Mouse (Mus musculus) hematopoietic stem cell, adult 5-6 weeks (primary cell): ENCODE results near the gene Usp46. TPM values are rescaled to one million over a fixed set of nuclear protein-coding genes. Genes with fewer than 3 reads are reported as not detected.

Experiments
- ATAC-seq, 2 experiments: fragments of 125-278 bp in 1 of 2; replicated peaks in 1 of 2; 2 replicates each; pipeline ENCODE4 v1.8.0; 2016 to 2017; ENCODE audit warnings: inconsistent platforms in 2 of 2, mild to moderate bottlenecking in 2 of 2, moderate number of reproducible peaks in 2 of 2, low read depth in 1 of 2, moderate TSS enrichment in 1 of 2; ENCODE audit not compliant: low FRiP score in 2 of 2, poor library complexity in 2 of 2, severe bottlenecking in 2 of 2, insufficient read depth in 1 of 2, low TSS enrichment in 1 of 2
- total RNA-seq: library from RNA; stranded (forward); fragments of 172-1452, 232-1000 nt; gene quantifications from 2 replicates; pipeline ENCODE4 v1.2.3, GENCODE M21; 2017

Gene Usp46
- 9.3 and 12.8 TPM in 2 replicates for total RNA-seq

DNA sequence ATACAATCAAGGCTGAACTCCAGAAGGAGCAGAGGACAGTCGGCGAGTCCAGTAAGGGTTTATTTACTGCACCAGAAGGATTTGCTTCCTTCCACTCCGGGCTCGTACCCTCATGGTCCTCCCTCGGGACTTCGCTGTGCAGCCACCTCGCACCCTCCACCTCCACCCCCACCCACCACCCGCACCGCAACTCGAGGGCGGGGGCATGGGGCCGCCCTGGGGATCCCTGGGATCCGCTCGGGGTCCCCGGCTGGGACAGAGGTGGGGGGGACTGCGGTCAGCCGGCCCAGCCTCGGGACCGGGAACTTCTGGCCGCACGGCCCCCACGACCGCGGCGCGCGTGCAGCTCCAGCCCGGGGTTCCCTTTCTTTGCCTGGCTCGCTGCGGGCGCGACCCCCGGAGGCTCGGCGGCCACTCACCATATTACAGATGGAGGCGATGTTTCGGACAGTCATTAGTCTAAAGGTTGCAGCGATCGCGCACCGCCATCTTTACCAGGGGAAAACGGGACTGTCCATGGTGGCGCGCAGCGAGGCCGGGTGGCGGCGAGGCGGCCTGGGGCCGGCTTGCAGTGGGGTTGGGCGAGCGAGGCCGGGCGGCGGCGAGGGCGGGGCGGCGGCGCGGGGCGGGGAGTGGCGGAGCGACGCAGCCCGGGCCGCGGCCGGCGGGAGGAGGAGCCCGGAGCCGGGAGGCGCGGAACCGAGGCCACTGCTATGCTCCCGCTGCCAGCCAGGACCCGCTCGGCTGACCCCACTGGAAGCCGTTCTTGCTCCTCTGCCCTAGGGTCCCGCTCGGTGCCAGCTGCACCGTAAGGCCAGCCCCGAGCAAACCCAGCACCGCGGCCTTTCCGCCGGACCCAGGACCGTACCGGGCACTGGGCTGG lies at the start of gene Usp46:
Gene Usp46, minus strand, starts transcription at position 601 of the 883 bp plus-strand sequence.
- peak; percentile 38 to 65; a peak in 3 of 4 replicates for ATAC-seq

DNA sequence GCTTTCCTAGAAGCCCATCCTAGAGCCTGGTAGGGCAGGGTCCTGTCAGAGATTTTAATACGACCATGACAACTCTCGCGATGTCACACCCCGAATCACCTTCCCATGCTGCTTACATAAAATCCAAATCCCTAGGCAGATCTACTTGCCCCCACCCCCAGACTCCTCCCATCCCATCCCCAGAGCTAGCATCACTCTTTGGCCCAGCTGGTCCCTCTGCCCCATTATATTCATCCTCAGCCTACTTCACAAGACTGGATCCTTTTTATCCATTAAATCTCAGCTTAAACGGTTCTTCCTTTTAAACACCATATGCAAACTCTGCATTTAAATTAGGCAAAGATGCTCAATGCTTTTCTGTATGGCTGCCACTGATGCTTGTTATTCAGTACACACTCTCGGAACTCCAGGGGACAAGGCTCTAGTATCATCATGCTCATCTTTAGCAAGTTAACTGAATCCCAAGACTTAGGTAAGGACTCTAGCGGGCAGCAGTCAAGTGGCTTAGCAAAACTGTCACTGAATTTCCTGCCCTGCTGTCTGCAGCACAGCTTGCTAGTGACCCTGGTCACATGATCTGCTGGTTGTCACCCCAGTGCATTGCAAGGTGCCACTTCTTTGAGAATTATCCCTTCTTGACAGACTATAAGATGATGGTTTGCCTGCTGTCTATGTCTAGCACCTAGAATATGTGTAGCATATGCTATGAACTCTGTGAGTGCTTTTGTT lies 45.9 kb upstream of the Usp46 start:
- no peak for ATAC-seq

DNA sequence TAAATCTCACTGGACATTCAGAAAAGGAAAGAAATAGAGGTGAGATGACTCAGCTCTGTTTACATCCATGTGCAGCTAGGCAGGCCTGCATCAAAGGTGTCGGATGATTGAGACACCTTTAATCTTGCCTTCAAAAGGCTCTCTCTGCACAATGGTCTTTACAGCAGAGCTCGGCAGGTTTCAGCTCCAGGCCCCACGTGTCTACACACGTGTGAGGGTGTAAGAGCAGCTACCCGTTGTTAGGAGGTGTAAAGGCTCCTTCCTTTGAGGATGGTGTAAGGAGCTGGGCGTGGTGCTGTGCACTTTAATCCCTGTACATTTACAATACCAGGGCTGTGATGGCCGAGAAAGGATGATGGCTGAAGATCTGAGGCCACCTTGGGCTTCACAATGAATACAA lies 37.2 kb upstream of the Usp46 start:
- ATAC-seq: no peak

DNA sequence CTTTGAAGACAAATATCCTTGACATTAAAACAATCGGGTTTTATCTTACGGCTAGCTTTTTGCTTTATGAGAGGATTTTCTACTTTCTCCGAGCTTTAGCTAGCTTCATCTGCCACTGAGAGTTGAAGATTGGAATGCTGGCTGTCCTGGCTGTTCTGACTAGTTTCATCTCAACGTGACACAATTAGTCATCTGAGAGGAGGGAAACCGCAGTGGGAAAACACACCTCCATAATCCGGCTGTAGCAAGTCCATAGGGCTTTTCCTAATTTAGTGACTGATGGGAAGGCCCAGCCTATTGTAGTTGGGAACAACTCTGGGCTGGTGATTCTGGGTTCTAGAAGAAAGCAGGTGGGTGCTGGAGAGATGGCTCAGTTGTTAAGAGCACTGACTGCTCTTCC lies 33.5 kb upstream of the Usp46 start:
- ATAC-seq: no peak

DNA sequence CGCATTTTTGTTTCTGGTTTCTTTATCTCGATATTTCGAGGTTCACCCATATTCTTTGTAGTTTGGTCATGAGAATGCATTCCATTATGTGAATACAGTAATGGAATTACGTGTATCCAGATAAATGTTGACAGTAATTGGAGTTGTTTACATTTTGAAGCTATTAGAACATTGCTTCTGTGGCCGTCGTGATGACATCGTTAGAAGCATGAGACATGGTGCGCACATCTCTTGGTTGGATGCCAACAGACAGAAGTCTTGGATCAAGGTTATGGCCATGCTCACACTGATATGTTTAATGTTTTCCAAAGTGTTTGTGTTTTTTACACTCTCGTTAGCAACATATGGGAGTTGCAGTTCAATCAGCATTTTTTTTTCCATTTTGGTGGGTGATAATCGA lies 30.8 kb upstream of the Usp46 start:
- ATAC-seq: no peak

DNA sequence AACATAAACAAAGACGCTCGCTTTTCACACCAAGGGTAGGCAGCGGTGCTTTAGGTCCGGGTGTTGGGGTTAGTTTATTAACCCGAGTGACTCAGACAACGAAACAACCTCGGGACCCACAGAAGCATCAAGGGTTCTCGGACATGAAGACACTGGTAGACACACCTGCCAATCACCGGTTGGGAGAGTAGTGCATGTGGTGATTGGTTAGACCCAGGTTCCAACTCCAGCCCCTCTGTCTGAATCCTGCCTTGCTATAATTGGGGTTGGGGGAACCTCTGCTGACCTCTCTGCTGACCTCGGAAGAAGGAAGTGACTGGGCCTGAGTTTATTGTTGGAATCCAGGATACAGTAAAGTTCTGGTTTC lies 29.6 kb upstream of the Usp46 start:
- ATAC-seq: no peak

DNA sequence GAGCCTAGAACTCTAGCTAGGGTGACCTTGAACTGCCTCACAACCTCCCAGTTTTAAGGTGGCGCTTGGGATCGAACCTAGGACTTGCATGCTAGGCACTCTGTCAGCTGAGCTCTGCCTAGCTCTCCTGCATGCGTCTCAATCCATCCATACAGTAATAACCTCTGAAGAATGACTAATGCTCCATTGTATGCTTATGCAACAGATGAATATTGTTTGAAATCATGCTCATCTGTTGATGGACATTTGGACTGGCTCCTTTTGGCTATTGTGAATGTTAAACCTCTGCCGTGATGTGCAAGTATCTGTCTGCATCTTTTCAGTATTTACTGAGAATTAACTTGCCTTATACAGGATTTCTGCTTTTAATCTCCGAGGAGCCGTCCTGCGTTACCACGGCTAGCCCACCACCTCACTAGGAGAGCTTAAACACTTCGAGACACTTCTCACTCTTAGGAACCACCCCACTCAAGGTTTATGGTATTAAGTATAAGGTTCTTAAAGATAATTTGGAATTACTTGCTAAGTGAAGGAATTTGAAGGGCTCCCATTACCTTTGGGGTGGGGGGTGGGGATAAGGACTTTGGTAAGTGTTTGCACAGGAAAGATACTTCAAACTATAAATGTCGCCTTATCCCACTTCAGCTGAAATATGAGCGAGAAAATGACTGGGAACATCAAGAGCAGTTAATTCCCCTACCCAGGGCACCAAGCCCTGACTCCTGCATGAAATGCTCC lies 29.1 kb upstream of the Usp46 start:
- ATAC-seq: no peak

DNA sequence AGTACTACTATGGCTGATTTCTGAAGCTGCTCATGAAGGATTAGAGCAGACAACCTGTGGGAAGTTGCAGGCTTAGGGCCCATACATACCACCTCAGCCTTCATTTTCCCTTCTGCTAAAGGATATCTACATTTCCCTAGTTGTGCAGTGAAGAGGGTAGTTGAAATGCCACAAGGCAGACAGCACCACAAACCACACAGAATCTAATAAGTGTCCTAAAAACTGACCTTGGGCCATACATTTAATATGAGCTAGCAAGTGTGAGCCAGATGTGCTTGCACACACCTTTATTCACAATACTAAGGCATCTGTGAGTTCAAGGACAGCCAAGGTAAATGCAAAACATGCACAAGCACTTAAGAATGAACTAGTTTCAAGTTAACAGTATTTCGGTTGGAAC lies 27.8 kb upstream of the Usp46 start:
- no peak for ATAC-seq

DNA sequence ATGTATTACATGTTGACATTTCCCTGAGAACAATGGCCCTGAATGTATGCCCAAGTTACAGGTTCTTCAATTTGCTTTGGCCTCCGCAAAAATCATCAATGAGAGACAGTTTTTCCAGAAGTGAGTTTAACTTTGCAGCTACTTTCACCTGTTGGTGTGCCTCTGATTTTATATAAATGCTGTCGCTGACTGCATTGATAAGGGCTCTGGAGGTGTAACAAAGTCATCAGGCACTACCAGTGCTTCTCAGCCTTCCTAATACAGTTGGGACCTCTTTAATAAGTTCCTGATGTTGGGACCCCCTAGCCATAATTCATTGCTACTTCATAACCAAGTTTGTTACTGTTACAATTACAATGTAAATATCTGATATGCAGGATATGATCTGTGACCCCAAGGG lies 27.4 kb upstream of the Usp46 start:
- ATAC-seq: no peak

DNA sequence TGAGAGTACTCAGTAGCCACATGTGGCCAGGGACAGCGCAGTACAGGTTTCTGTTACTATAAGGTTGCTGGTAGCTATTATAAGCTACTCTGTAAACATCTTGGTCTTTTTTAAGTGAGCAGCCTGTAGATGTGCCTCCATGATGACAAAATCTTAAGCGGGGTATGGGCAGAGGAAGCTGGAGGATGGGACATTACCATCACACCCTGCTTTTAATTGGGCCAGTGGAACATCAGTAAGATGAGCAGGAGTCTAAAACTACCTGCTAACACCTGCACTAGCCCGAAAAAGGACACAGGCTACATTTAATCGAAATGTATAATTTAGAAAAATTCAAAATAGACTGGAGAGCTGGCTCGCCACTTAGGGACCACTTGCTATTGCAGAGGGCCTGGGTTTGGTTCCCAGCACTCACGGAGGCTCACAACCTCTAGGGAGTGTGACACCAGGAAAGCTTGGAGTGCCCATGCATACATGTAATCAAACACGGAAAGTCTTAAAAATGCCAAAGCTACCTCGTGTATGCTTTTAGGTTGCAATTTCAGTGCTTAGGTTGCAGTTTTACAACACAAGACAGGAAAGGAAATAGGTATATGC lies 26.7 kb upstream of the Usp46 start:
- ATAC-seq: no peak

DNA sequence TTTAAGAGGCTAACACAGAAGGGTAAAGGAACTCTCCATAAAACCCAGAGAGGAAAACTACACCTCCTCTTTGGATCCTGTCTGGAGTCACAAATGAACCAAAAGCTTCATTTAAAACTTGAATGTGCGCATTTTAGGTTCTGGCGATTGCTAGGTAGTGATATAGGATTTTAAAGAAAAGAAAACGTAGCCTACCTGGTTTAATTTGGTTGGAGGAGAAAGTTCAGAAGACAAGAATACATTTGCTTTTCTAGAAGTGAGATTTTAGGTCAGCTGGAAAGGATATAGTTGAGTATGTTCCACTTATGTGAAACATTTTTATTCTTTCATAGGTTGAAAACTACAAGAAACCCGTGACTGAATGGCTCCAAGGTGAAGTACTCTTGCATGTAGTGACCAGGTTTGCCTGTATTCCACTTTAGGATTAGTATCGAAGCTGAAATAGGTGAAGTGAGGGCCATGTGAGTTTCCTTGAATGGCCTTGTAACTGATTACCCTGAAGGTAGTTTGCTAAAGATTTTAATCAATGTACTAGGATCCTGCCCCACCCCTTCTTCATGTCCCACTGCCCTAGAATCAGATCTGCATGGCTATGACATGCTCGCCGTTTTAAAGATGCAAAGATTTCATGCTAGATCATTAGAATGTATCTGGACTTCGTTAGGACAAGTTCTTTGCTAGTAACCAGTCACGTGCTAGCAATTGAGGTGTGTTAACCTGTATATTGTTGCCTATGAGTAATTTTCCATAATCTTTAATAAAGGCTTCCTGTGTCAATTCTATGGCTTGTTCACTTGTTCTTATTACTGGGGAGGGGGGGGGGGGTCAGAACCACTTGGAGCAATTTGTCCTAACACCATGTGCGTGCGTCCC lies 25.6 kb upstream of the Usp46 start:
- no peak for ATAC-seq

DNA sequence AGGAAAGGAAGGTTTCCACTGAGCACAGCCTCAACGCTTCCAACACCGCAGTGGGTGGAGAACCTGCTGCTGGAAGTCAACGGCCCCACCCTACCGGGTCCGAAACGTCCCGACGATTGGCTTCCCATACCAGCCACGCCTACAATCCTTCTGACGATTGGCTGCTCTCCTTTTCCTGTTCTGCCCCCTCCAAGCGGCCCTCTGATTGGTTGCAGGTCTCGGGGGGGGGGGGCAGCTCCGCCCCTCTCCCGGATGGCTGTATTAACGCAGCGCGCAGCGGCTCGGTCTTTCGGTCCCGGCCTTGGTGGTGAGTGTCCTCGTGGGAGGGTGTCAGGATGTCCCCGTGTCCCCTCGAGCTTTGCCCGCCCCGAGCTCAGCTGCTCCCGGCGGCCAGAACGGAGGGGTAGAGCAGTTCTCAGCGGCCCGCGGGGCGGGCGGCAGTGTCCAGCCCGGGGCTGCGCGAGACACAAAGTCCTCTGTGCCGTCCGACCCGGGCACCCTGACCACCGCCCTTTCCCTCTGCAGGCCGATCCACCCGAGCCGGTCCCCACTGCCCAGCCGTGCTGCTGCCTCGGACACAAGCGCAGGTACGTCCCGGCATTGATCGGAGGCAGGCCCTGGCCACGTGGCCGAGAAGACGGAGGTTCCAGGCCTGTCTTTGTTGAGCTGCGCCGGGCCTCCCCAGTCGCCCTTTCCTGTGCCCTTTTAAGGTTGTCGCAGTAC lies 24.8 kb upstream of the Usp46 start:
- ATAC-seq: peak; percentile 99

DNA sequence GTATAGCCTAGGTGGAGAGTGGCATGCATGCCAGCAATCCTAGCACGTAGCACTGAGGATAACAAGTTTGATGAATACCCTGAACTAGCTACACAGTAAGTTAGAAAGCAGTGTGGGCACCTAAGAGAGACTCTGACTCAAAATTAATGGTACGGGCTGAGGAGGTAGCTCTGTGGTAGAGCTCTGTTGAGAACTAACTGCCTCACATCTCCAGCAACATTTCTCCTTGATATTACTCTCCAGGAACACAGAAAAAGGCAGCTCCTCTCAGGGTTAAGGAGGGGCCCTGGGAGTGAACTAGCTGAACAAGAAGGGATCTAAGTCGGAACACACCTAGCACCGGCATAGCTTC lies 24.2 kb upstream of the Usp46 start:
- ATAC-seq: peak in 1 of 2 experiments; percentile 1; a peak in 1 of 4 replicates

DNA sequence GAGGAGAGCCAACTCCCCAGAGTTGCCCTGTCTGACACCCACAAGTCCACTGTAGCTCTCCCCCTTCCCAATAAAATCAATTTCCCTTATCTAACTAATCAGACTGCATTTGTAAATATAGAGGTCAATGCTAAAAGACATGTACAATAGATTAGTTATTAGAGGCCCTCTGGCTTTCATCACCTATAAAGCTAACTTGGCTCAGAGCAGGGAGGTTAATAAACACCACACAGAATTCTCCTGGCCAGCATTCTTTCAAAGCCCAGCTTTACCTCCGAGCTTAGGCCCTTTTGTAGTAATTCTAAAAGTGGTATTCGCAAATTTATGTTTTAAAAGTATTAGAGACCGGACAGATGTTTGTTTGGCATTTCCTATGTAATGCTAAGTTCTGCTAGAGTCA lies 21.4 kb upstream of the Usp46 start:
- ATAC-seq: no peak

DNA sequence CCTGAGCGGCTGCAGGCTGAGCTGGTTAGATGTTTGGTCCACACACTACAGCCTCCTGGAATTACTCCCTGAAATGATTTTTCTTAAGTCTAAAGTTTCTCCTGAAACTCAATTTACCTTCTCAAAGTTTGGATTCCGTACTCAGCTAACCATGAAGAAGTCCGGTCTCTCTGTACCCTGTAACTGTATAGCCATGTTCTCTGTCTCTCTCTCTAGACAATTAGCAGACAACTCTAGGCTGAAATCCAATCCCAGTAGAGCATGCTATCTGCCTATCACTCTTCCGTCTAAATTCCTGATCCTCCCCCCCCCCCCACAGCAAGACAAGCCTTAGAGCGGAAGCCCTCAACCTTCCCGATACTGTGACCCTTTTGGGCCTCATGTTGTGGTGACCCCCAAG lies 13.5 kb upstream of the Usp46 start:
- no peak for ATAC-seq

DNA sequence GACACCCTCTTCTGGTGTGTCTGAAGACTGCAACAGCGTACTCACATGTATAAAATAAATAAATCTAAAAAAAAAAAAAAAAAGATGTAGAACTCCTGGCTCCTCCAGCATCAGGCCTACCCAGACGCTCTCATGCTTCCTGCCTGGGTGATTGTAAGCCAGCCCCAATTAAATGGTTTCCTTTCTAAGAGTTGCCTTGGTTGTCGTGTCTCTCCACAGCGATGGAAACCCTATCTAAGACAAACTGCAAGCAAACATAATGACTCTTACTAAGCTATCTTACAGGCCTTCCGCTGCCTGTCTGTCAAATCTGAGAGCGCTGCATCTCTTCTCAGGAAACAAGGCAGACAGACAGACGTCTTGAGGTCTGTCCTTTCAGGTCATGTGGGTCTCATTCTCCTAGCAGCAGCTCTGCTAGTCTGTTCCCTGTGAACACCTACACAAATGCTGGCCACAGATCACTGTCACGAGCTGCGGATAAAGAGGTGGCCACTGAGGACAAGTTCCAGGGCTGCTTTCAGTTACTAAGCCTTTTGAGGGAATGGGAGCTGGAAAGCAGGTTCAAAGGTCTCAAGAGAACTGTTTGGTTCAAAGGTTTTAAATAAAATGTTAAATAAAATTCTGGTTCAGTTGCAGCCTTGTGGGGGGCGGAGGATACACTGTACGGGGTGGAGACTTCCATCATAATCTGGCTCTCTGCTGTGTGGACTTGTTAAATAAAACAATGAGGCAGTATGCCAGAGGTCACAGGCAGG lies 10.8 kb upstream of the Usp46 start:
- no peak for ATAC-seq
